Mouse (Mus musculus) limb, embryonic 14.5 days (tissue): ENCODE measurements around the gene Gse1. TPM values are rescaled to one million over a fixed set of nuclear protein-coding genes. Genes with fewer than 3 reads are reported as not detected.

Experiments used
- ATAC-seq: fragments of 200-750 bp; cut with Nextera tagmentation; 2 replicates; pipeline ENCODE4 v1.8.0; 2017; ENCODE audit warnings: low read depth, moderate number of reproducible peaks, moderate TSS enrichment; ENCODE audit not compliant: low FRiP score
- DNase-seq: peaks from one replicate; pipeline ENCODE4 v3.0.0-alpha.2; 2015; ENCODE audit warnings: low spot score
- H3K27ac ChIP-seq: fragments of 300-500 bp; sonication (generic); replicated peaks from 2 replicates; pipeline ENCODE4 v1.5.1; 2014; ENCODE audit warnings: low read depth, mild to moderate bottlenecking, low read length, moderate library complexity, mixed read lengths
- H3K27me3 ChIP-seq: fragments of 300-500 bp; sonication (generic); 2 replicates; pipeline ENCODE4 v1.6.1; 2014; ENCODE audit warnings: low read length, mixed read lengths; ENCODE audit not compliant: control insufficient read depth, insufficient read depth
- H3K36me3 ChIP-seq: fragments of 300-500 bp; sonication (generic); 2 replicates; pipeline ENCODE4 v1.6.1; 2014; ENCODE audit warnings: mild to moderate bottlenecking, low read length, moderate library complexity, mixed read lengths; ENCODE audit not compliant: control insufficient read depth, insufficient read depth
- H3K4me1 ChIP-seq: fragments of 300-500 bp; sonication (generic); 2 replicates; pipeline ENCODE4 v1.6.1; 2014; ENCODE audit warnings: antibody characterized with exemption, low read length, mixed read lengths; ENCODE audit not compliant: control insufficient read depth, insufficient read depth
- H3K4me2 ChIP-seq: fragments of 300-500 bp; sonication (generic); replicated peaks from 2 replicates; pipeline ENCODE4 v1.6.1; 2014; ENCODE audit warnings: low read depth, mild to moderate bottlenecking, low read length, moderate library complexity; ENCODE audit not compliant: severe bottlenecking
- H3K4me3 ChIP-seq: fragments of 300-500 bp; sonication (generic); replicated peaks from 2 replicates; pipeline ENCODE4 v1.5.1; 2014; ENCODE audit warnings: low read length
- H3K9ac ChIP-seq: fragments of 300-500 bp; sonication (generic); 2 replicates; pipeline ENCODE4 v1.6.1; 2014; ENCODE audit warnings: mild to moderate bottlenecking, low read depth, low read length, moderate library complexity; ENCODE audit not compliant: severe bottlenecking
- H3K9me3 ChIP-seq: fragments of 300-500 bp; sonication (generic); 2 replicates; pipeline ENCODE4 v1.6.1; 2016; ENCODE audit warnings: low read length; ENCODE audit not compliant: control insufficient read depth
- POLR2A ChIP-seq: fragments of 200-500 bp; IDR thresholded peaks from 2 replicates; pipeline ENCODE4 v1.8.0; 2012; ENCODE audit warnings: inconsistent platforms, mild to moderate bottlenecking, moderate library complexity, borderline replicate concordance; ENCODE audit not compliant: insufficient read depth, insufficient read length; ENCODE audit errors: extremely low read depth
- WGBS: fragments of 180-500 bp; shearing (Covaris S2); extraction: QIAGEN DNeasy Blood & Tissue Kit; methylation state at CpG from one replicate; pipeline ENCODE4 v1.1.7; 2014; 5-methylcytosine and 5-hydroxymethylcytosine counted together
- polyA plus RNA-seq, 2 experiments: library from polyadenylated mRNA; depleted of rRNA in 1 of 2; stranded (reverse) in 1 of 2; unstranded in 1 of 2; fragments of >200 nt; fragmentation: Nextera tagmentation in 1 of 2; extraction: Ambion mirVana in 1 of 2; gene quantifications; 2 replicates each; pipeline versions ENCODE4 v1.2.1 to v1.2.3; 2012 to 2014

The Gse1 gene
- polyA plus RNA-seq, 2 experiments = 10.3 to 32.6 TPM

GRCm38 (mm10) chr8:120376847-120377802 is 148.9 kb downstream of the Gse1 start:
- H3K4me2 ChIP-seq = no peak overlapping the region
- no peaks in the 10 kb centered on the region for H3K36me3 ChIP-seq
- H3K27ac ChIP-seq = no peak overlapping the region
- H3K4me3 ChIP-seq = no peak overlapping the region
- WGBS = 30% methylated on average over 22 of the region's 22 CpGs
- no peak for ATAC-seq
- H3K27me3 ChIP-seq = no peaks in the 10 kb centered on the region
- H3K4me1 ChIP-seq = peaks cover 46% of the 10 kb centered on the region
- H3K9me3 ChIP-seq = no peaks in the 10 kb centered on the region
- no peak for DNase-seq
- no peak for TF ChIP-seq POLR2A
- H3K9ac ChIP-seq = no peak overlapping the region

- 53% methylated on average over 7 of the region's 7 CpGs for WGBS
- no peak for DNase-seq
- H3K4me1 ChIP-seq = peaks cover 52% of the 10 kb centered on the region
- H3K4me2 ChIP-seq = no peak overlapping the region
- no peak for TF ChIP-seq POLR2A
- H3K36me3 ChIP-seq = no peaks in the 10 kb centered on the region
- ATAC-seq = no peak
- H3K9ac ChIP-seq = no peak overlapping the region
- H3K9me3 ChIP-seq = no peaks in the 10 kb centered on the region
- H3K27ac ChIP-seq = no peak overlapping the region
- H3K4me3 ChIP-seq = no peak overlapping the region
- no peaks in the 10 kb centered on the region for H3K27me3 ChIP-seq
Observed at GRCm38 (mm10) chr8:120377803-120378189, 149.5 kb downstream of the Gse1 start.

DNA sequence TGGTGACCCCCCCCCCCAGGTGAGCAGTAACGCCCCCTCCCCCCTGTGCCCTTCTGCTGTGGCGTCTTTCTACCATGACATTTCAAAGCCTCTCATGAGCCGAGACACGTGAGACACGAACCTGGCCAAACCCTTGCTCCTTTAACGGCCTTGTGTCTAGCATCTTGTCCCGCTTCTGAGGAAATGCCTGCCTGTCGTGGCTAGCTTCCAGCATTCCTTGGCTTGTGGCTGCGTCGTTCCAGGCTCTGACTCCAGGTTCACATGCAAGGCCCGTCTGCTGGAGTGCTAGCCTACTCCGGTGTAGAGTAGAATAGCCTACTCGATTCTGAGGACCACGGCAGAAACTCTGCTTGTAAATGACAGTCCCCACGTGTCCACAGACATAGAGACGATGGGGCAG is 150.1 kb downstream of the Gse1 start:
- no peaks in the 10 kb centered on the region for H3K9me3 ChIP-seq
- WGBS = 20% methylated on average over 14 of the region's 16 CpGs
- H3K36me3 ChIP-seq = no peaks in the 10 kb centered on the region
- no peak overlapping the region for H3K4me3 ChIP-seq
- no peak overlapping the region for H3K27ac ChIP-seq
- no peak for ATAC-seq
- TF ChIP-seq POLR2A = no peak
- no peak overlapping the region for H3K4me2 ChIP-seq
- no peaks in the 10 kb centered on the region for H3K27me3 ChIP-seq
- no peak overlapping the region for H3K9ac ChIP-seq
- peaks cover 57% of the 10 kb centered on the region for H3K4me1 ChIP-seq
- peak; percentile 67 for DNase-seq

- H3K4me1 ChIP-seq = peaks cover 63% of the 10 kb centered on the region
- 45% methylated on average over 3 of the region's 3 CpGs for WGBS
- no peaks in the 10 kb centered on the region for H3K9me3 ChIP-seq
- no peak overlapping the region for H3K27ac ChIP-seq
- H3K36me3 ChIP-seq = no peaks in the 10 kb centered on the region
- no peak for TF ChIP-seq POLR2A
- ATAC-seq (no peak), DNase-seq (no peak)
- no peak overlapping the region for H3K4me2 ChIP-seq
- no peaks in the 10 kb centered on the region for H3K27me3 ChIP-seq
- no peak overlapping the region for H3K9ac ChIP-seq
- no peak overlapping the region for H3K4me3 ChIP-seq
Observed at GRCm38 (mm10) chr8:120379015-120379414, 150.8 kb downstream of the Gse1 start.

DNA sequence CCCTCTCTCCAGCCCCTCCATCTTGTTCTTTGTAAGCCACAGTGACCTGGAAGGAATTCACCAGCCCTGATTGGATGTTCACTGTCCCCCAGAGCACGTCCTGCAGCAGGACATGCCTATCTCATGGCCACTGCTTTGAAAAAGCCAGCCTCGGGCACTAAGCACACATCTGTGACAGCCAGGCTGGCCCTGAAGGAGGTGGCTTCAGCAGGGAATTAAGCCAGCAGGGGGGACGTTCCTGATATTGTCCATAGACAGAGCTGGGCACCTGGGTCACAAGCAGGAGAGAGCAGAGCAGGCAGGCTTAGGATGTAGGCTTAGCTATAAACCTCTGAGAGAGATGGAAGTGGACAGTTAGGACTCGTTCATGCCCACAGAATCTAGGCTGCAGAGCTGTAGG is 153.6 kb downstream of the Gse1 start:
- Histone ChIP-seq H3K9ac (no peak overlapping the region), H3K4me2 (no peak overlapping the region), H3K9me3 (no peaks in the 10 kb centered on the region), H3K27me3 (no peaks in the 10 kb centered on the region), H3K4me1 (peaks cover 52% of the 10 kb centered on the region), H3K27ac (0 out of 2 replicates have a peak overlapping the region, but pooled peaks have one; percentile 15), H3K36me3 (no peaks in the 10 kb centered on the region), H3K4me3 (no peak overlapping the region)
- no peak for DNase-seq
- ATAC-seq = no peak
- 39% methylated on average over 4 of the region's 4 CpGs for WGBS
- no peak for TF ChIP-seq POLR2A
